Mouse (Mus musculus): Measurements from ENCODE around the gene Sox13. TPM values are rescaled to one million over a fixed set of nuclear protein-coding genes. Genes with fewer than 3 reads are reported as not detected.
A peak's percentile ranks its signal among the peaks of the same experiment; 100 is the strongest.

Gene Sox13
- total and polyA plus RNA-seq, 2 experiments from 2014 or later = 3.3 to 17.3 TPM

DNA sequence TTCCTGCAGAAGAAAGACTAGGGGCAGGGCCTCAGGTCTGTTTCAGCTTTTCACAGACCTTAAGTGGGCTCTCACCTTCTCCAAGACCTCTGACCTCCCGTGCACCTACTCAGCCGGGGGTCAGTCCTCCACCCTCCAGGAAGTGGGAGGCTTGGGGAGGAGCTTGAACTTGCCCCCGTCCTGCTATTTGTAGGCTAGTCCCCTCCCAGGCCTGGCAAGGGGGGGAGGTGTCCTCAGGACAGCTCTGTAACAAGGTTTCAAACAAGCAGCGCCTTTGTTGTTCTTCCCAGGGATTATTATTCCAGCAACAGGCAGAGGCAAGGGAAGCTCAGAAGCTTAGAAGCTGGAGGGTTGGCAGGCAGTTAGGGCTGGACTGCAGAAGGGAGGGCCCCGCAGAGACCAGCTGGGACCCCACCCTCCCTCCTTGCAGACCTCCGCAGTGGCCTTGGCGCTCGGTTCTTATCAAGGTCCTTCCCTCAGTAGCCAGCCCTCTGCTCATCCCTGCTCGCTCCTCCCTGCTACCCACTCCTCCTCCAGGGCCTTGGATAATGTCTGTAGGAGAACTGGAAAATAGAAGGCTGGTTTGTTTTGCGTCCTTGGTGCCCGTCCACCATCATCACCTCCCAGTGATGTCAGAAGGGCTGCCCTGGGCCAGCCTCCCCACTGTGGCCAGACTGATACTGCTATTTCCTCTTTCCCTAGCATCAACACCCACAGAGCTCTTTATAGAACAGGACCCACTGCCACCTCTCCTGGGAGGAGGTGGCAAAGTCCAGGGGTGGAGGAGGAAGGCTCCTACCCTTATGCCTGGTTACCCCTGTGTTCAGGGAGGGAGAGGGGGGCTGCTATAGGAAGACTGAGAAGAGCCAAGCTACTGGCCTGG is 56.3 kb downstream of the Sox13 start:
- H3K4me2 ChIP-seq (ENCODE audit: low read depth, low read length, poor library complexity, severe bottlenecking) = no peak overlapping the region
- no peak overlapping the region for H3K9ac ChIP-seq (replicated peaks; ENCODE audit: low read length, poor library complexity, severe bottlenecking)
- ATAC-seq (ENCODE audit: low FRiP score) = no peak
- no peak overlapping the region for H3K27ac ChIP-seq (ENCODE audit: low read depth, low read length)
- DNase-seq (ENCODE audit: low spot score) = no peak
- no peaks in the 10 kb centered on the region for H3K9me3 ChIP-seq (ENCODE audit: low read length)
- 13% methylated on average over 11 of the region's 11 CpGs for WGBS
- H3K27me3 ChIP-seq (ENCODE audit: insufficient read depth, low read length) = no peaks in the 10 kb centered on the region
- no peak overlapping the region for H3K4me3 ChIP-seq (ENCODE audit: low read depth, low read length)
- H3K36me3 ChIP-seq (ENCODE audit: insufficient read depth, low read length) = peaks cover 3% of the 10 kb centered on the region; the same call in 1 of the 2 replicates
- H3K4me1 ChIP-seq (ENCODE audit: insufficient read depth, low read length) = 0 out of 2 replicates have a peak, but pooled peaks cover 3% of the 10 kb centered on the region
- no peak for TF ChIP-seq CTCF (IDR thresholded peaks at IDR 0.05)

DNA sequence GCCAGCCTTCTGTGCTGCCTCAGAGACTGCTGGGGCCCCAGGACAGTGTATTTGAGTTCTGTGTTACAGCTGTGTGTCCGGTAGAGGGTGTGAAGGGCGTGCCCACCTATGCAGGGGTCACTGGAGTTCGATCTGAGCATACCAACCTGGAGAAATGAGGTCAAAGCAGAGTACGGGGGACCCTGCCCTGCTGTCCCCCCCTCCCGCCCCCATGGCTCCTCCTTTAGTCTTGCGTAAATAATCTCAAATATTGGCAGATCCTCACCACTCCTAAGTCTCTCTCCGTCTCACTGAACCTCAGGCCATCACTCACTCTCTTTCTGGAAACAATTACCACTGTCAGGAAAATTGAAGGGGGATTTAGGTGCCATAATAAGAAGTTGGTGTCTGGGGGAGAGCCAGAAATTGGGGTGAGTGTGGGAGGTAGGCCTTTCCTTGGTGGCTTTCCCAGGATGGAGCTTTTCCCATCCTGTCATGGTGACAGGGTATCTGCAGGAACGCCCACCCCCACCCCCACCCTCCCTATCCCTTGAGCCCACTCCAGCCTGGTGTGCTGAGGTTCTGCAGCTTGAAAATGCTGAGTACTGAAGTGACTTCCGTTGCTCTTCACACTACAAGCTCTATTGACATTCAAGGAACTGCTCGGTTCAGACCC is 57.1 kb downstream of the Sox13 start:
- Histone ChIP-seq H3K9ac (replicated peaks; ENCODE audit: low read length, poor library complexity, severe bottlenecking) (no peak overlapping the region), H3K36me3 (ENCODE audit: insufficient read depth, low read length) (no peaks in the 10 kb centered on the region), H3K9me3 (ENCODE audit: low read length) (no peaks in the 10 kb centered on the region), H3K27me3 (ENCODE audit: insufficient read depth, low read length) (no peaks in the 10 kb centered on the region), H3K27ac (ENCODE audit: low read depth, low read length) (no peak overlapping the region), H3K4me1 (ENCODE audit: insufficient read depth, low read length) (0 out of 2 replicates have a peak, but pooled peaks cover 3% of the 10 kb centered on the region), H3K4me2 (ENCODE audit: low read depth, low read length, poor library complexity, severe bottlenecking) (no peak overlapping the region), H3K4me3 (ENCODE audit: low read depth, low read length) (no peak overlapping the region)
- WGBS = 50% methylated on average over 10 of the region's 10 CpGs
- no peak for TF ChIP-seq CTCF (IDR thresholded peaks at IDR 0.05)
- DNase-seq (ENCODE audit: low spot score) (no peak), ATAC-seq (ENCODE audit: low FRiP score) (no peak)

DNA sequence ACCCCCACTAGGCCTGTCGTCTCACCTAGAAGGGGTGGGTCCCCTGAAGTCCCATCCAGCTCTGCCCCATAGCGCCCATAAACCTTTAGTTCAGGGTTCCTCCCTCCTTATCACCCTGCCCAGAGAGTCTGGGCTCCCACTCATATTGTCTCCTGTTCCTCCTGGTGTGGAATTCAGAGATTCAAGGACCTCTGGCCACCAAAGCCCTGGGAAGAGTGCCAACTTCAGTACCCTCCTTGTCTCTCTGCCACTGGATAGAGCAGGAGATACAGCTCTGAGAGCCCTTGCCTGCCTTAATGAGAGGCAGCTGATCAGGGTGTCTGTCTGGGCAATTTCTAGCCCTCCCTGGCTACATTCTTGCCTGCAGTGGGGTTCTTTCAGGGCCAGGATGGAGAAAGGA is 59.3 kb downstream of the Sox13 start:
- no peak for TF ChIP-seq CTCF (IDR thresholded peaks at IDR 0.05)
- WGBS = 55% methylated on average over 2 of the region's 2 CpGs
- H3K27me3 ChIP-seq (ENCODE audit: insufficient read depth, low read length) = no peaks in the 10 kb centered on the region
- H3K4me3 ChIP-seq (ENCODE audit: low read depth, low read length) = no peak overlapping the region
- H3K4me2 ChIP-seq (ENCODE audit: low read depth, low read length, poor library complexity, severe bottlenecking) = peak overlapping the region; percentile 88; the same call in 1 of the 2 replicates
- H3K27ac ChIP-seq (ENCODE audit: low read depth, low read length) = no peak overlapping the region
- DNase-seq (ENCODE audit: low spot score) (no peak), ATAC-seq (ENCODE audit: low FRiP score) (no peak)
- no peaks in the 10 kb centered on the region for H3K9me3 ChIP-seq (ENCODE audit: low read length)
- 0 out of 2 replicates have a peak, but pooled peaks cover 3% of the 10 kb centered on the region for H3K4me1 ChIP-seq (ENCODE audit: insufficient read depth, low read length)
- H3K9ac ChIP-seq (replicated peaks; ENCODE audit: low read length, poor library complexity, severe bottlenecking) = peak overlapping the region; percentile 33; the same call in 1 of the 2 replicates
- H3K36me3 ChIP-seq (ENCODE audit: insufficient read depth, low read length) = no peaks in the 10 kb centered on the region

DNA sequence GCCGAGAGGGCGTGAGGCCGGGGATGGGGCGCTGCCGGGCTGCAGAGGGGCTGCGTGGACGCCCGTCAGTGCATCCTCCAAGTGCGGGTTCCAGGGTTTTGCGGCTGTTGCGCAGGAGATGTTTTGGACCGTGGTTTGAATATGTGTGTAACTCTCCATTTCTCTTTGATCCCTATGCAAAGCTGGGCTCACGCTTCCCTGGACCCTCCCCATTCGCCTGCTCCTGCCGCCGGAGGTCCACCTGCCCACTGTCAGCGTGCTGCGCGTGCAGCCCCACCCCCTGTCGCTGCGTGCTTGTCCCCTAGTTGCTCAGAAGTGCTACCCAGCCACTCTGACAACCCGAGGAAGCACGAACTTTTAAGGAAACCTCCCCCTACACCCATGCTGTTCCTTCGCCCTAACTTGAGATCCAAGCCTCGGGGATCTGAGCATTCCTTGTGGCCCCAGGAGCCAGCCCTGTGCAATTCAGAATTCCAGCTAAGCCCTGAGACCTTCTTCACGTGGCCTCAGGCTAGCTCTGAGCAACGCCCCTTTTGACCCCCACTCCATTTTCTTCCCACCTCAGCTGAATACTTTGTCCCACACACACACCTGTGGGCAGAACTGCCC is 60.1 kb downstream of the Sox13 start:
- peak overlapping the region; percentile 81 for H3K4me3 ChIP-seq (ENCODE audit: low read depth, low read length)
- no peaks in the 10 kb centered on the region for H3K9me3 ChIP-seq (ENCODE audit: low read length)
- H3K9ac ChIP-seq (replicated peaks; ENCODE audit: low read length, poor library complexity, severe bottlenecking) = peak overlapping the region; percentile 81
- TF ChIP-seq CTCF (IDR thresholded peaks at IDR 0.05) = no peak
- H3K4me2 ChIP-seq (ENCODE audit: low read depth, low read length, poor library complexity, severe bottlenecking) = peak overlapping the region; percentile 88
- WGBS = 3% methylated on average over 27 of the region's 27 CpGs
- no peaks in the 10 kb centered on the region for H3K27me3 ChIP-seq (ENCODE audit: insufficient read depth, low read length)
- no peaks in the 10 kb centered on the region for H3K36me3 ChIP-seq (ENCODE audit: insufficient read depth, low read length)
- H3K27ac ChIP-seq (ENCODE audit: low read depth, low read length) = peak overlapping the region; percentile 72
- 0 out of 2 replicates have a peak, but pooled peaks cover 3% of the 10 kb centered on the region for H3K4me1 ChIP-seq (ENCODE audit: insufficient read depth, low read length)
- ATAC-seq (ENCODE audit: low FRiP score) = peak; percentile 24; the same call in 1 of the 2 replicates
- DNase-seq (ENCODE audit: low spot score) = no peak

DNA sequence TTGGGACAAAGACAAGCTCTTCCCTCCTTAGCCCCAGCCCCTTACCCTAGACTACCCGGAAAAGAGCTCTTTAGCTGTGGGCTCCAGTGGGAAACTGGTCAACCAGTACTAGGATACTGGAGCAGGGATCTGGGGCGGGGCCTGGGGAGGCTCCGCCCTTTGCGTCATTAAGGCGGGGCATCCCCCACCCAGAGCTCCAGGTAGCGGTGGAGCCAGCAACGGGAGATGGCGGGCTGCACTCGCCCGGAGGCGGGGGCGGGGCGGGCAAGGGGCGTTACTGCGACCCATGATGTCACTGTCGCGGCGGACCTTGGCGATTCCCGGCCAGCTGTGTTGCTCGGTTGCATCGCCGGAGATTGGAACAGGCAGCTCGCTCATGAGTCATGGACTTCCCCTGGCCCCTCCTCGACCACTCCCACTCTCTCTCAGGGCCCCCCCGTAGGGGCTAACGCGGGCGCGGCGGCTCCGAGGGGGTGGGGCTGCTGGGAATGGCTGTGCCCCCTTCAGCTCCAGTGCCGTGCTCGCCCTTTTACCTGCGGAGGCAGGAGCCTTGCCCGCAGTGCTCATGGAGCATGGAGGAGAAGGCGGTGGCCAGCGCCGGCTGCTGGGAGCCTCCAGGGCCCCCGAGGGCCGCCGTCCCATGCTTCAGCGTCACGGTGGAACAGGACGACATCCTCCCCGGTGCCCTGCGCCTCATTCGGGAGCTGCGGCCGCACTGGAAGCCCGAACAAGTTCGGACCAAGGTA is 60.7 kb downstream of the Sox13 start, which contains the start of gene Etnk2:
Gene Etnk2 (plus strand): TSS at position 297 of the 746 bp plus-strand sequence.
- Histone ChIP-seq H3K4me1 (ENCODE audit: insufficient read depth, low read length) (0 out of 2 replicates have a peak, but pooled peaks cover 3% of the 10 kb centered on the region), H3K4me2 (ENCODE audit: low read depth, low read length, poor library complexity, severe bottlenecking) (peak within 1 kb of the TSS; percentile 88), H3K27ac (ENCODE audit: low read depth, low read length) (peak within 1 kb of the TSS; percentile 72), H3K9me3 (ENCODE audit: low read length) (no peaks in the 10 kb centered on the region), H3K4me3 (ENCODE audit: low read depth, low read length) (peak within 1 kb of the TSS; percentile 81), H3K27me3 (ENCODE audit: insufficient read depth, low read length) (no peaks in the 10 kb centered on the region; the same call in 1 of the 2 replicates), H3K9ac (replicated peaks; ENCODE audit: low read length, poor library complexity, severe bottlenecking) (peak within 1 kb of the TSS; percentile 81), H3K36me3 (ENCODE audit: insufficient read depth, low read length) (no peaks in the 10 kb centered on the region)
- 1% methylated on average over 51 of the region's 52 CpGs for WGBS
- peak; percentile 76 for ATAC-seq (ENCODE audit: low FRiP score)
- no peak for TF ChIP-seq CTCF (IDR thresholded peaks at IDR 0.05)
- DNase-seq (ENCODE audit: low spot score) = peak; percentile 81

All from midbrain, postnatal 0 days (tissue).